Comparison of ENCODE assay signal across 27 mouse cellular contexts in genomic region chr2:153717861-153718260, GRCm38 (mm10). TPM values are rescaled to one million over a fixed set of nuclear protein-coding genes. Genes with fewer than 3 reads are reported as not detected.
"Had no signal": no experiment of that assay in that cellular context is flagged by ENCODE, and none has a peak within 500 bp of the region (broad histone marks: within the 10 kb centered on the region; RNA-seq: fewer than 3 reads in every experiment).

No protein-coding gene starts in this region.

RNA-seq across cellular contexts. Expression of gene Dnmt3c, which starts 21.4 kb away (rescaled TPM):
- total RNA-seq: gastrocnemius, adult 18-20 months; gastrocnemius, adult 8-10 months; gastrocnemius, postnatal 14 days; gastrocnemius, postnatal 36 days; heart, adult 2 months; heart, postnatal 14 days; heart, postnatal 36 days; hematopoietic stem cell, adult 5-6 weeks; hindbrain, postnatal 0 days; layer of hippocampus, postnatal 36 days; left cerebral cortex, adult 18-20 months; left cerebral cortex, adult 8-10 months; left cerebral cortex, postnatal 25 days; left cerebral cortex, postnatal 4 days had no signal
- polyA plus RNA-seq: gonadal fat pad, adult 2 months; heart, adult 2 months; heart, embryonic 11.5 days; heart, embryonic 13.5 days; heart, embryonic 15.5 days; hindbrain, embryonic 11.5 days; hindbrain, embryonic 13.5 days; hindbrain, postnatal 0 days; intestine, embryonic 16.5 days; kidney, adult 2 months; kidney, embryonic 15.5 days; kidney, postnatal 0 days; large intestine, adult 2 months; limb, embryonic 11.5 days; limb, embryonic 13.5 days had no signal
